Comparison of ENCODE assay signal across 8 mouse cellular contexts in genomic region chr3:37641796-37642680, GRCm38 (mm10). TPM values are rescaled to one million over a fixed set of nuclear protein-coding genes. Genes with fewer than 3 reads are reported as not detected.
DNase-seq lines count a peak whose midpoint lies in the region; ATAC-seq and TF ChIP-seq lines count a peak whose summit lies in the region.

No protein-coding gene starts in this region.

- 38% methylated on average over 20 of the region's 20 CpGs for WGBS in forebrain, embryonic 13.5 days
- 32% methylated on average over 20 of the region's 20 CpGs for WGBS in hindbrain, postnatal 0 days
- WGBS in liver, embryonic 14.5 days (ENCODE audit: insufficient replicate concordance): 56% methylated on average over 20 of the region's 20 CpGs

- 0 out of 2 replicates have a peak, but pooled peaks cover 3% of the 10 kb centered on the region for H3K27me3 ChIP-seq in forebrain, embryonic 13.5 days
- H3K27me3 ChIP-seq in hindbrain, postnatal 0 days (ENCODE audit: insufficient read depth, low read length): no peaks in the 10 kb centered on the region
- H3K27me3 ChIP-seq in liver, embryonic 14.5 days (ENCODE audit: control insufficient read depth, insufficient read depth, low read length): peaks cover 12% of the 10 kb centered on the region

- TF ChIP-seq CTCF in hindbrain, postnatal 0 days (IDR thresholded peaks at IDR 0.05; ENCODE audit: low read depth): no peak
- no peak for TF ChIP-seq CTCF in liver, embryonic 14.5 days (IDR thresholded peaks at IDR 0.05; ENCODE audit: low read depth)

- no peaks in the 10 kb centered on the region for H3K9me3 ChIP-seq in forebrain, embryonic 13.5 days (replicated peaks)
- no peaks in the 10 kb centered on the region for H3K9me3 ChIP-seq in hindbrain, postnatal 0 days (ENCODE audit: low read length)
- H3K9me3 ChIP-seq in liver, embryonic 14.5 days (ENCODE audit: control insufficient read depth, low read length): no peaks in the 10 kb centered on the region

- TF ChIP-seq EP300 in liver, embryonic 14.5 days (IDR thresholded peaks at IDR 0.05; ENCODE audit: low read depth): no peak

- peak; percentile 23 for DNase-seq in adrenal gland, adult 2 months
- DNase-seq in adrenal gland, postnatal 25 days: no peak
- peak; percentile 4 for DNase-seq in hindbrain, postnatal 0 days (ENCODE audit: low spot score)
- DNase-seq in liver, embryonic 14.5 days (ENCODE audit: low read depth in 3 of 3, low spot score in 3 of 3): no peak
- DNase-seq in embryo, embryonic 10.5 days (ENCODE audit: low spot score): no peak
- no peak for DNase-seq in right cerebral cortex, adult 18-20 months
- no peak for DNase-seq in left cerebral cortex, postnatal 10 days (ENCODE audit: extremely low spot score in 1 of 2, low spot score in 2 of 2)

- intact Hi-C loops in left cerebral cortex, postnatal 10 days (cut with DNase I): no loop called here

- H3K4me1 ChIP-seq in forebrain, embryonic 13.5 days: peaks cover 20% of the 10 kb centered on the region
- H3K4me1 ChIP-seq in hindbrain, postnatal 0 days (ENCODE audit: insufficient read depth, low read length): 0 out of 2 replicates have a peak, but pooled peaks cover 3% of the 10 kb centered on the region
- H3K4me1 ChIP-seq in liver, embryonic 14.5 days (replicated peaks; ENCODE audit: control insufficient read depth in 2 of 2, insufficient read depth in 2 of 2, low read length in 1 of 2): peaks cover 0 to 5% of the 10 kb centered on the region in 2 experiments; a peak in 1 of 4 replicates

- no peak overlapping the region for H3K27ac ChIP-seq in forebrain, embryonic 13.5 days
- H3K27ac ChIP-seq in hindbrain, postnatal 0 days: 0 out of 2 replicates have a peak overlapping the region, but pooled peaks have one; percentile 15
- no peak overlapping the region for H3K27ac ChIP-seq in liver, embryonic 14.5 days

- ATAC-seq in forebrain, embryonic 13.5 days: no peak
- ATAC-seq in hindbrain, postnatal 0 days: no peak
- ATAC-seq in liver, embryonic 14.5 days (ENCODE audit: insufficient read depth): no peak

- H3K9ac ChIP-seq in forebrain, embryonic 13.5 days: peak overlapping the region; percentile 85
- H3K9ac ChIP-seq in hindbrain, postnatal 0 days (replicated peaks; ENCODE audit: low read length): peak overlapping the region; percentile 77
- H3K9ac ChIP-seq in liver, embryonic 14.5 days (replicated peaks): no peak overlapping the region

- peaks cover 29% of the 10 kb centered on the region for H3K36me3 ChIP-seq in forebrain, embryonic 13.5 days (ENCODE audit: poor library complexity, severe bottlenecking)
- peaks cover 16% of the 10 kb centered on the region; the same call in 1 of the 2 replicates for H3K36me3 ChIP-seq in hindbrain, postnatal 0 days (ENCODE audit: insufficient read depth, low read length)
- H3K36me3 ChIP-seq in liver, embryonic 14.5 days (replicated peaks; ENCODE audit: control insufficient read depth, insufficient read depth, low read depth): peaks cover 7% of the 10 kb centered on the region

- H3K4me2 ChIP-seq in forebrain, embryonic 13.5 days: peak overlapping the region; percentile 88
- H3K4me2 ChIP-seq in hindbrain, postnatal 0 days (ENCODE audit: low read depth, low read length): peak overlapping the region; percentile 81
- peak overlapping the region; percentile 80 for H3K4me2 ChIP-seq in liver, embryonic 14.5 days (ENCODE audit: low read depth)

- H3K4me3 ChIP-seq in forebrain, embryonic 13.5 days: peak overlapping the region; percentile 81
- peak overlapping the region; percentile 83 for H3K4me3 ChIP-seq in hindbrain, postnatal 0 days (ENCODE audit: low read length)
- peak overlapping the region; percentile 19 to 62; a peak in 2 of 4 replicates for H3K4me3 ChIP-seq in liver, embryonic 14.5 days (ENCODE audit: insufficient read depth in 1 of 2, low read depth in 2 of 2, low read length in 2 of 2)

RNA-seq across cellular contexts. Expression of gene Spry1, which starts 2.3 kb away (rescaled TPM):
- total RNA-seq in adrenal gland, adult 2 months (2021): 10 to 100 TPM; 17.9 to 39.7 TPM
- polyA plus RNA-seq in adrenal gland, adult 2 months (2012; rRNA removed): 32.5 and 37.6 TPM in 2 replicates
- total RNA-seq in adrenal gland, postnatal 25 days (2021): 19.8 and 20.7 TPM in 2 replicates
- polyA plus RNA-seq in forebrain, embryonic 13.5 days (2015; fragmentation: Nextera tagmentation; extraction: Ambion mirVana): 6.1 and 9.8 TPM in 2 replicates
- 31.8 and 40.6 TPM in 2 replicates for total RNA-seq in hindbrain, postnatal 0 days (2014; rRNA removed)
- 5.5 and 5.6 TPM in 2 replicates for polyA plus RNA-seq in hindbrain, postnatal 0 days (2015; fragmentation: Nextera tagmentation; extraction: Ambion mirVana)
- 3.4 and 4.0 TPM in 2 replicates for polyA plus RNA-seq in liver, embryonic 14.5 days (2012; rRNA removed)
- 2.1 and 2.4 TPM in 2 replicates for polyA plus RNA-seq in liver, embryonic 14.5 days (2014; fragmentation: Nextera tagmentation; extraction: Ambion mirVana)
- total RNA-seq in left cerebral cortex, postnatal 10 days (2021): 10 to 100 TPM; 15.3 to 16.0 TPM

Comparison
In these comparisons a context has a peak if more than half of its experiments do, and no peak if none do; other contexts are left out.
1. DNase-seq: peak in adrenal gland, adult 2 months (single experiment) and hindbrain, postnatal 0 days (single experiment); none in adrenal gland, postnatal 25 days (single experiment), liver, embryonic 14.5 days (0 of 3), embryo, embryonic 10.5 days (single experiment), right cerebral cortex, adult 18-20 months (single experiment) and left cerebral cortex, postnatal 10 days (0 of 2).
2. Peak in every context shown above with its lines, with median percentiles within 50 percentile points of each other: H3K4me2 ChIP-seq and H3K4me3 ChIP-seq.